Mouse (Mus musculus): Measurements from ENCODE around the gene Cbln4.

GRCm38 (mm10) chr2:172046002-172046401 is 2.7 kb upstream of the Cbln4 start:
- TF ChIP-seq CTCF (conservative IDR thresholded peaks at IDR 0.05; ENCODE audit: low read length): no peak
- TF ChIP-seq NANOG (IDR thresholded peaks at IDR 0.05; ENCODE audit: borderline replicate concordance, low read length): no peak
- TF ChIP-seq POU5F1 (IDR thresholded peaks at IDR 0.05; ENCODE audit: borderline replicate concordance, low read length): no peak

Measured in E14TG2a.4 (cell line).